Mouse (Mus musculus) C2C12 (cell line): Measurements from ENCODE around the gene Srd5a3. TPM values are rescaled to one million over a fixed set of nuclear protein-coding genes. Genes with fewer than 3 reads are reported as not detected.
"Not testable (repeated sequence)": the region's sequence is repeated elsewhere in the genome, so short reads cannot be mapped to it uniquely, and the experiment has no call there.

Experiments
- H3K27me3 ChIP-seq: one replicate; pipeline ENCODE4 v1.6.1; 2011; ENCODE audit not compliant: control insufficient read depth, insufficient read depth, insufficient read length
- H3K36me3 ChIP-seq: one replicate; pipeline ENCODE4 v1.6.1; 2011; ENCODE audit not compliant: control insufficient read depth, insufficient read depth
- H3K4me3 ChIP-seq: one replicate; pipeline ENCODE4 v1.5.1; 2011; ENCODE audit warnings: mild to moderate bottlenecking, control low read depth; ENCODE audit not compliant: poor library complexity, insufficient read depth, severe bottlenecking
- H3K79me2 ChIP-seq: one replicate; pipeline ENCODE4 v1.6.1; 2011; ENCODE audit not compliant: control insufficient read depth, insufficient read depth
- H3K79me3 ChIP-seq: one replicate; pipeline ENCODE4 v1.6.1; 2011; ENCODE audit warnings: low read depth, control low read depth
- H3ac ChIP-seq: one replicate; pipeline ENCODE3; 2011; ENCODE audit warnings: low read depth; ENCODE audit not compliant: control insufficient read depth, insufficient read length
- CEBPB ChIP-seq: IDR thresholded peaks from one replicate; pipeline ENCODE4 v1.6.1; 2011; ENCODE audit warnings: low read depth, mild to moderate bottlenecking, control low read depth, moderate library complexity
- CTCF ChIP-seq: IDR thresholded peaks from one replicate; pipeline ENCODE4 v1.5.1; 2011; ENCODE audit not compliant: control insufficient read depth, insufficient read depth, insufficient read length
- FOSL1 ChIP-seq: IDR thresholded peaks from one replicate; pipeline ENCODE4 v1.8.0; 2011; ENCODE audit warnings: mild to moderate bottlenecking, low read length; ENCODE audit not compliant: poor library complexity, insufficient read depth, severe bottlenecking
- MAX ChIP-seq: IDR thresholded peaks from one replicate; pipeline ENCODE4 v1.6.1; 2011; ENCODE audit warnings: mild to moderate bottlenecking, control low read depth
- MYOD1 ChIP-seq: IDR thresholded peaks from one replicate; pipeline ENCODE4 v1.6.1; 2011; ENCODE audit warnings: low read depth; ENCODE audit not compliant: control insufficient read depth, insufficient read length
- MYOG ChIP-seq: IDR thresholded peaks from one replicate; pipeline ENCODE4 v1.6.1; 2011; ENCODE audit not compliant: control insufficient read depth, insufficient read length; ENCODE audit errors: extremely low read depth
- USF1 ChIP-seq: IDR thresholded peaks from one replicate; pipeline ENCODE4 v1.6.1; 2011; ENCODE audit warnings: low read depth, mild to moderate bottlenecking, control low read depth, moderate library complexity
- long read RNA-seq, 2 experiments: library from polyadenylated mRNA; unstranded; transcript quantifications; one replicate each; pipeline ENCODE4 v2.0.0; 2019 to 2020
- polyA plus RNA-seq: library from polyadenylated mRNA; unstranded; fragments of >200 nt; fragmentation: generic; extraction: Trizol; gene quantifications from one replicate; pipeline ENCODE4 v1.2.1, GENCODE M21; 2012; ENCODE audit warnings: missing spikeins

The Srd5a3 gene
- polyA plus RNA-seq = 20.3 TPM
- long read RNA-seq, experiment 1, transcript Srd5a3-201 (6 exons, 1,747 nt) = major isoform, 19 of 24 reads
- long read RNA-seq, experiment 1, partial matches to known transcripts = 0 of 24 reads
- long read RNA-seq, experiment 1, other reads (novel, unspliced or antisense) = 5 of 24 reads
- long read RNA-seq, experiment 2, transcript Srd5a3-201 (6 exons, 1,747 nt) = major isoform, 57 of 67 reads
- long read RNA-seq, experiment 2, partial matches to known transcripts = 0 of 67 reads
- long read RNA-seq, experiment 2, other reads (novel, unspliced or antisense) = 9 of 67 reads

DNA sequence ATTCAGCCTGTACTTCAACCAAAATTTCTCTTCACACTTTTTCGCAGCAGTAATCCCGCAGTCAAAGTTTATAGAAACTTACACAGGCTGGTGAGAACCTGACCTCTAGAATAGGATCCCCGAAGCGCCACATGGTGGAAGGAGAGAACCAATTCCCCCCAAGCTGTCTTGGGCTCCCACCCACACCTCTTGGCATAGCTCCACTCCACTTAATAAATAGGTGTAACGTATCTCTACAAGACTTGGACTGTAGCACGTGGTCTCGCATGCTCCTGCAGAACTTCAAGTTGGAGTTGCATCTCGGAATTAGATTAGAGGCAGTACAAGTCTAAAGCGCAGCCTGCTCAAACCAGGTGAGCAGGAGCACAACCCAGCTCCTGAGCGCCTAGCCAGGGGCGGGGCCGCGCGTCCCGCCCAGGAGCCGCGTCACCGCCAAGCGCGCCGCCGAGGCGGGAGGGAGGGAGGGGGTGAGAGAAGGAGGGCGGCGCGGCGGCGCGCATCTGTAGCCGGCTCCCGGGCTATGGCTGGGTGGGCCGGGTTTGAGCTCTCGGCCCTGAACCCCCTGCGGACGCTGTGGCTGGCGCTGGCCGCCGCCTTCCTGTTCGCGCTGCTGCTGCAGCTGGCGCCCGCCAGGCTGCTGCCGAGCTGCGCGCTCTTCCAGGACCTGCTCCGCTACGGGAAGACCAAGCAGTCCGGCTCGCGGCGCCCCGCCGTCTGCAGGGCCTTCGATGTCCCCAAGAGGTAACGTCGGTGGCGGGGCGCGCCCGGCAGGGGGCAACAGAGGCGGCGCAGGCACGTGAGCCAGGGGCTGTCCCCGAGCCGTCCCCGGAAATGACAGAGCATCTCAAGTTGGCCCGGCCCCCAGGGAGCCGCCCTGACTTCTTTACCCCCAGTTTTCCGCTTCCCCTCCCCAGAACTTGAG lies at the start of gene Srd5a3:
Gene Srd5a3, plus strand, starts transcription at position 464 of the 922 bp plus-strand sequence.
- H3K27me3 ChIP-seq = no peaks in the 10 kb centered on the region
- H3K36me3 ChIP-seq = no peaks in the 10 kb centered on the region
- peak within 1 kb of the TSS; percentile 71 for H3ac ChIP-seq
- peak; percentile 62 for TF ChIP-seq USF1
- no peak for TF ChIP-seq MYOG
- TF ChIP-seq MYOD1 = no peak
- TF ChIP-seq CEBPB = no peak
- no peak for TF ChIP-seq FOSL1
- TF ChIP-seq CTCF = peak; percentile 79
- H3K79me2 ChIP-seq = peaks cover 5% of the 10 kb centered on the region
- no peaks in the 10 kb centered on the region for H3K79me3 ChIP-seq
- peak within 1 kb of the TSS; percentile 43 for H3K4me3 ChIP-seq

DNA sequence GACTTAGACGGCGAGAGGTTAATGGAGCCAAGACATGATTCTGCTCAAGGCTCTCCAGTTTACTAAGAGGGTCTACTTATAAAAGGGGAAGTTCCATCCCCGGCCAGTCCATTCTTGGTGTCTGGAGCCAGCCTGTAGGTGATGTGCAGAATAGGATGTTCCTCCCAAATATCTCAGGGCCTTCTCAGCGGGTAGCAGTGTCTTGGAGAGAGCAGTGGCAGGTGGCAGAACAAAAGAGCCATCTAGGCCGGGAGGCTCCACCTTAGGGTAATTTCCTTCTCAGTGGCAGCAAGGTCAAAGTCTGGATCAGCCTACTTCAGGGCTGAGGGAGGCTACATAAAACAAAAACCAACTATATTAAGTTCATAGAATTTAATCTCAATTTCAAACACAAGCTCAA lies 36.3 kb upstream of the Srd5a3 start:
- H3K27me3 ChIP-seq = peaks cover 23% of the 10 kb centered on the region
- not testable (repeated sequence) for H3K36me3 ChIP-seq, H3K79me2 ChIP-seq, H3K79me3 ChIP-seq, H3K4me3 ChIP-seq, H3ac ChIP-seq

DNA sequence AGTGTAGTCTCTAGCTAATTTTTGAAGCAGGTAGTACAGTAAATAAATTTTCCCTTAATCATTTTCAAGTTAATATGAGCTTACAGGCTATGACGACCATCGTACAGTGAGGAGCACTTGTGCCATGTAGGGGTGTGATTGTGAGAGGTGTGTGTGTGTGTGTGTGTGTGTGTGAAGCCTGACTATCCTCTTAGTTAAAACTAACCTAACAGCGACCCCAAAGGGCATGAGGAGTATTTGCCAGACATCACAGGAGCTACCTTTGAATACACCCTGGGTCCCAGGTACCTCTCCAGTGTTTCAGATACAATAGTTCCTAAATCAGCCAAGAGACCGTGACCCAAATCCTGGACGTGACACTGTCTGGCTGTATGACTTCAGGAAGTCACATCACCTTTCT lies 32.8 kb upstream of the Srd5a3 start:
- Histone ChIP-seq H3K27me3 (peaks cover 11% of the 10 kb centered on the region), H3K79me2 (no peaks in the 10 kb centered on the region)
- TF ChIP-seq MYOD1 (no peak), FOSL1 (no peak), CTCF (no peak), CEBPB (no peak), MYOG (no peak), MAX (no peak), USF1 (no peak)

DNA sequence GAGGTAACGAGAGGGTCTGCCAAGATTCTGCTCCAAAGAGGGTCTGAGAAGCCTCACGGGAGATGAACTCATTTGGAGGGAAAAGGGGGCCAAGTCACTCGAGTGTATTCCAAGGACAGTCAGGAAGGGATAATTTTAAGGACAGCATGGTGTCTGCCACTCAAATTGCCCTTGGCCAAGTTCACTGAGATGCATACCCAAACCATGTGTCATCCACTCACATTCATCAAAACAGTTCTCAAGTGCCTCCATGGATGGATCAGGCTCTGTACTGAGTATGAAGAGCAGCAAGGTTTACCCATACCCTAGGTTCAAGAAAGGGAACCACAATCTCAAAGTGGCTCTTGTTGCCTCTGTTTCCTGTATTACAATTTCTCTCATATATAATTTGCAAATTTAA lies 31.6 kb upstream of the Srd5a3 start:
- no peaks in the 10 kb centered on the region for H3K79me2 ChIP-seq
- H3K36me3 ChIP-seq = no peaks in the 10 kb centered on the region
- H3K27me3 ChIP-seq = peaks cover 6% of the 10 kb centered on the region
- H3K4me3 ChIP-seq = no peak overlapping the region
- H3K79me3 ChIP-seq = no peaks in the 10 kb centered on the region
- TF ChIP-seq CTCF = no peak
- TF ChIP-seq FOSL1 = no peak
- TF ChIP-seq MYOD1 = no peak
- TF ChIP-seq CEBPB = no peak
- TF ChIP-seq MYOG = no peak
- TF ChIP-seq USF1 = no peak
- TF ChIP-seq MAX = no peak
- H3ac ChIP-seq = no peak overlapping the region

More for the DNA sequence above, 32.8 kb upstream of the Srd5a3 start:
- Histone ChIP-seq H3ac (no peak overlapping the region), H3K79me3 (no peaks in the 10 kb centered on the region), H3K36me3 (no peaks in the 10 kb centered on the region), H3K4me3 (no peak overlapping the region)

DNA sequence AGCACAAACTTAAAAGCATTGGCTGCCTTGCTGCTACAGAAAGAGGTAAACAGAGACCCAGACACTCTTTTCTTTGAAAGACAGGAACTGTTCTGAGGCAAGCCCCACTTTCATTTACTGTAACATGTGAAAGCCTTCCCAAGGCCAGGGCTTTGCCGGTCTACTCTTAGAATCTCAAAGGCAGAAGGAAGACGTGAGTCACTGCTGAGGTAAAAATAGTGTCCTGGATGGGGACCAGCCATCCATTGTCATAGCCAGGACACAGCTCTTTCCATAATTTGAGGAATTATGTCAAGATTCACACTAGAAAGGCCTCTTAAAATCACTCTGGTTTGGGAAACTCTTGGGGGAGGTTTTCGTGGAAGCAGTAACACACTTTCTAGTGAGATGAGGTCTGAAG lies 28.9 kb upstream of the Srd5a3 start:
- Histone ChIP-seq H3K79me2 (no peaks in the 10 kb centered on the region), H3ac (no peak overlapping the region), H3K79me3 (no peaks in the 10 kb centered on the region), H3K27me3 (peaks cover 4% of the 10 kb centered on the region), H3K36me3 (no peaks in the 10 kb centered on the region), H3K4me3 (no peak overlapping the region)
- TF ChIP-seq MYOG (no peak), CEBPB (no peak), MAX (no peak), CTCF (no peak)

DNA sequence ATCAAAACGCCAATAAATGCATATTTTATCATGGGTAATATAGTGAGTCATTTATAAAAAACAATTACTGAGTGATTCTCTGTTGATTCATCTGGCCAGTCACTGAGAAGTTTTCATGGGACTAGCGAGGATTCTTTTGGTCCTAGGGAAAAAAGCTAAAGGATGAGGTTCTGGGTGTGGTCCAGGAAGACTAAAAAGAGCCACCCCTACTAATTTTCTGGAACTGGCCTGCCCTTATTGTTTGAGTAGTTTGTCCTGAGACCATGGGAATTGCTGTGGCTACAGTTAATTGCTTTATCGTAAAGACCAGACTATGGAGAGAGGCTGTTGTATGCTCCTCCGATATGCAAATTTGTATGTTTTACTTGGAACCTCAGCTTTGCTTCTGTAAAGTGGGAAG lies 28.1 kb upstream of the Srd5a3 start:
- no peak for TF ChIP-seq FOSL1
- TF ChIP-seq USF1 = no peak
- TF ChIP-seq MYOD1 = no peak
- no peak for TF ChIP-seq MYOG
- TF ChIP-seq MAX = no peak
- TF ChIP-seq CEBPB = no peak
- Histone ChIP-seq H3K79me2 (no peaks in the 10 kb centered on the region), H3K36me3 (no peaks in the 10 kb centered on the region), H3ac (no peak overlapping the region), H3K27me3 (peaks cover 8% of the 10 kb centered on the region), H3K79me3 (no peaks in the 10 kb centered on the region), H3K4me3 (no peak overlapping the region)
